Mouse (Mus musculus): Measurements from ENCODE around the gene Bst2. TPM values are rescaled to one million over a fixed set of nuclear protein-coding genes. Genes with fewer than 3 reads are reported as not detected.
"Not testable (repeated sequence)": the region's sequence is repeated elsewhere in the genome, so short reads cannot be mapped to it uniquely, and the experiment has no call there.

The Bst2 gene
- polyA plus RNA-seq, 1 experiment from 2014 or later = 34.1 TPM

GRCm38 (mm10) chr8:71534263-71534810, 2.9 kb downstream of the Bst2 start:
- WGBS (ENCODE audit: insufficient replicate concordance) = 51% methylated on average over 3 of the region's 3 CpGs
- ATAC-seq (ENCODE audit: low read depth) = no peak
- no peaks in the 10 kb centered on the region for H3K27me3 ChIP-seq
- H3K4me2 ChIP-seq = no peak overlapping the region
- H3K36me3 ChIP-seq = no peaks in the 10 kb centered on the region
- peaks cover 36% of the 10 kb centered on the region for H3K4me1 ChIP-seq (replicated peaks)
- no peak for DNase-seq
- no peak overlapping the region for H3K9ac ChIP-seq
- H3K4me3 ChIP-seq (replicated peaks) = no peak overlapping the region
- H3K27ac ChIP-seq = no peak overlapping the region
- H3K9me3 ChIP-seq (replicated peaks) = no peaks in the 10 kb centered on the region

- not testable (repeated sequence) for H3K9ac ChIP-seq; H3K27ac ChIP-seq; H3K4me3 ChIP-seq (replicated peaks); DNase-seq; H3K4me2 ChIP-seq; ATAC-seq (ENCODE audit: low read depth); H3K9me3 ChIP-seq (replicated peaks); H3K36me3 ChIP-seq
- 60% methylated on average over 6 of the region's 12 CpGs for WGBS (ENCODE audit: insufficient replicate concordance)
- peaks cover 24% of the 10 kb centered on the region for H3K4me1 ChIP-seq (replicated peaks)
- H3K27me3 ChIP-seq = peaks cover 22% of the 10 kb centered on the region
Observed at GRCm38 (mm10) chr8:71530735-71531467, 6.4 kb downstream of the Bst2 start.

GRCm38 (mm10) chr8:71528362-71529073, 8.7 kb downstream of the Bst2 start:
- peak overlapping the region; percentile 60; the same call in 1 of the 2 replicates for H3K27ac ChIP-seq
- H3K36me3 ChIP-seq = no peaks in the 10 kb centered on the region
- H3K4me1 ChIP-seq (replicated peaks) = 0 out of 2 replicates have a peak, but pooled peaks cover 23% of the 10 kb centered on the region
- ATAC-seq (ENCODE audit: low read depth) = peak; percentile 56; the same call in 1 of the 2 replicates
- 20% methylated on average over 11 of the region's 11 CpGs for WGBS (ENCODE audit: insufficient replicate concordance)
- no peak overlapping the region for H3K9ac ChIP-seq
- H3K27me3 ChIP-seq = peaks cover 36% of the 10 kb centered on the region
- DNase-seq = no peak
- no peak overlapping the region for H3K4me2 ChIP-seq
- H3K9me3 ChIP-seq (replicated peaks) = no peaks in the 10 kb centered on the region
- no peak overlapping the region for H3K4me3 ChIP-seq (replicated peaks)

GRCm38 (mm10) chr8:71527162-71527870, 9.9 kb downstream of the Bst2 start:
- WGBS (ENCODE audit: insufficient replicate concordance) = 50% methylated on average over 3 of the region's 3 CpGs
- DNase-seq (no peak), ATAC-seq (ENCODE audit: low read depth) (no peak)
- Histone ChIP-seq H3K4me2 (no peak overlapping the region), H3K9ac (no peak overlapping the region), H3K4me1 (replicated peaks) (0 out of 2 replicates have a peak, but pooled peaks cover 23% of the 10 kb centered on the region), H3K4me3 (replicated peaks) (no peak overlapping the region), H3K36me3 (no peaks in the 10 kb centered on the region), H3K27ac (no peak overlapping the region; the same call in 1 of the 2 replicates), H3K9me3 (replicated peaks) (no peaks in the 10 kb centered on the region), H3K27me3 (peaks cover 38% of the 10 kb centered on the region)

GRCm38 (mm10) chr8:71526272-71526671, 11.0 kb downstream of the Bst2 start:
- H3K4me3 ChIP-seq (replicated peaks) = no peak overlapping the region
- no peaks in the 10 kb centered on the region for H3K9me3 ChIP-seq (replicated peaks)
- peak overlapping the region; percentile 24; the same call in 1 of the 2 replicates for H3K27ac ChIP-seq
- no peak overlapping the region for H3K9ac ChIP-seq
- H3K27me3 ChIP-seq = peaks cover 38% of the 10 kb centered on the region
- 10% methylated on average over 6 of the region's 6 CpGs for WGBS (ENCODE audit: insufficient replicate concordance)
- DNase-seq (no peak), ATAC-seq (ENCODE audit: low read depth) (no peak)
- no peak overlapping the region for H3K4me2 ChIP-seq
- H3K4me1 ChIP-seq (replicated peaks) = peaks cover 26% of the 10 kb centered on the region
- no peaks in the 10 kb centered on the region for H3K36me3 ChIP-seq

GRCm38 (mm10) chr8:71525226-71526050, 11.8 kb downstream of the Bst2 start, which contains the start of gene Ccdc194:
Gene Ccdc194 (minus strand): TSS chr8:71525711.
- 35% methylated on average over 46 of the region's 46 CpGs for WGBS (ENCODE audit: insufficient replicate concordance)
- no peaks in the 10 kb centered on the region for H3K9me3 ChIP-seq (replicated peaks)
- H3K9ac ChIP-seq = no peak within 1 kb of the TSS
- H3K36me3 ChIP-seq = no peaks in the 10 kb centered on the region
- peak within 1 kb of the TSS; percentile 27; the same call in 1 of the 2 replicates for H3K27ac ChIP-seq
- H3K4me3 ChIP-seq (replicated peaks) = no peak within 1 kb of the TSS
- H3K4me2 ChIP-seq = no peak within 1 kb of the TSS
- ATAC-seq (ENCODE audit: low read depth) (no peak), DNase-seq (no peak)
- peaks cover 38% of the 10 kb centered on the region for H3K27me3 ChIP-seq
- peaks cover 26% of the 10 kb centered on the region for H3K4me1 ChIP-seq (replicated peaks)

GRCm38 (mm10) chr8:71521634-71522033, 15.6 kb downstream of the Bst2 start:
- peak; percentile 82 for ATAC-seq (ENCODE audit: low read depth)
- H3K27me3 ChIP-seq = peaks cover 24% of the 10 kb centered on the region
- DNase-seq = peak; percentile 84
- no peaks in the 10 kb centered on the region for H3K9me3 ChIP-seq (replicated peaks)
- H3K4me1 ChIP-seq (replicated peaks) = peaks cover 17% of the 10 kb centered on the region
- WGBS (ENCODE audit: insufficient replicate concordance) = 4% methylated on average over 17 of the region's 17 CpGs
- H3K4me2 ChIP-seq = no peak overlapping the region
- H3K27ac ChIP-seq = no peak overlapping the region
- H3K4me3 ChIP-seq (replicated peaks) = no peak overlapping the region
- H3K9ac ChIP-seq = no peak overlapping the region
- no peaks in the 10 kb centered on the region for H3K36me3 ChIP-seq

- H3K4me3 ChIP-seq (replicated peaks); H3K4me1 ChIP-seq (replicated peaks); H3K27ac ChIP-seq; H3K36me3 ChIP-seq; DNase-seq; H3K27me3 ChIP-seq; ATAC-seq (ENCODE audit: low read depth); H3K4me2 ChIP-seq; H3K9ac ChIP-seq; H3K9me3 ChIP-seq (replicated peaks): not testable (repeated sequence)
- 21% methylated on average over 10 of the region's 10 CpGs for WGBS (ENCODE audit: insufficient replicate concordance)
Observed at GRCm38 (mm10) chr8:71519037-71519825, 18.0 kb downstream of the Bst2 start.

GRCm38 (mm10) chr8:71516786-71517185, 20.5 kb downstream of the Bst2 start:
- Histone ChIP-seq H3K4me2 (no peak overlapping the region), H3K9me3 (replicated peaks) (no peaks in the 10 kb centered on the region), H3K4me3 (replicated peaks) (no peak overlapping the region), H3K27me3 (no peaks in the 10 kb centered on the region), H3K4me1 (replicated peaks) (peaks cover 19% of the 10 kb centered on the region), H3K36me3 (no peaks in the 10 kb centered on the region), H3K9ac (no peak overlapping the region), H3K27ac (no peak overlapping the region)
- DNase-seq (no peak), ATAC-seq (ENCODE audit: low read depth) (no peak)
- WGBS (ENCODE audit: insufficient replicate concordance) = 39% methylated on average over 6 of the region's 6 CpGs

GRCm38 (mm10) chr8:71515043-71515442, 22.2 kb downstream of the Bst2 start:
- no peak for ATAC-seq (ENCODE audit: low read depth)
- H3K9ac ChIP-seq = no peak overlapping the region
- H3K4me3 ChIP-seq (replicated peaks) = no peak overlapping the region
- no peak for DNase-seq
- 57% methylated on average over 5 of the region's 5 CpGs for WGBS (ENCODE audit: insufficient replicate concordance)
- no peaks in the 10 kb centered on the region for H3K36me3 ChIP-seq
- H3K9me3 ChIP-seq (replicated peaks) = no peaks in the 10 kb centered on the region
- H3K27ac ChIP-seq = no peak overlapping the region
- H3K4me1 ChIP-seq (replicated peaks) = peaks cover 25% of the 10 kb centered on the region
- peaks cover 11% of the 10 kb centered on the region for H3K27me3 ChIP-seq
- no peak overlapping the region for H3K4me2 ChIP-seq
